Mouse (Mus musculus): ENCODE measurements around the gene Aloxe3.

Gene Aloxe3

GRCm38 (mm10) chr11:69094697-69095429 lies 30.8 kb upstream of the Aloxe3 start, which contains the start of gene Per1:
TSS of gene Per1 (plus strand) at chr11:69095217.
- DNase-seq (ENCODE audit: extremely low spot score, low spot score): peak; percentile 95

GRCm38 (mm10) chr11:69095511-69096231 lies 30.0 kb upstream of the Aloxe3 start:
- DNase-seq (ENCODE audit: extremely low spot score, low spot score): no peak

DNA sequence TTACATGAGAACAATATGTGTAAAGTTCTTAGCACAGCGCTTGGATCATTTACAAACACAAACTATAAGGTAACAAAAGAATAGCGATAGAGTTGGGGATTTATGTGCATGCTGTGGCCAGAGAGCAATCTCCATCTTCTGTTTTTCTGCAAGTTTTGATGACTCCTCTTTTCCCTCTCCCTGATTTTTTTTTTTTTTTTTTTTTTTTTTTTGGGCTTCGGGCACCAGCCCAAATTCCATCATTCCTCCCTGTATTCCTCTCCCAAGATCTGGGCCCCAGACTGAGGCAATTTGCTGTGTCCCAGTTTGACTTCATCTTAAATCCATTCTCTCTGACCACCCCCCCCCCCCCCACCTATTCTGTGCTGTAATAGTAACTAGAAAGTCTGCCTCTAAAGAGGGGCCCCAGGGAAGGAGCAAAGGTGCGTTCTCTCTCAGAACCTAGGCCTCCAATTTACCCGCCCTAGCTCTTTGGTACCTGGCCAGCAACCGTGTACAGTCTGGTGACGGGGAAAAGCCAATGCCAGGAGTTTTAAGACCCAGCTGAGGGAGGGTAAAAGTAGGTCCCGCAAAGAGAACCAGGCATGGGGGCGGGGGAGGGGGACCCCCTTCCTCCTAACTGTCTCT lies 29.2 kb upstream of the Aloxe3 start:
- no peak for DNase-seq (ENCODE audit: extremely low spot score, low spot score)

DNA sequence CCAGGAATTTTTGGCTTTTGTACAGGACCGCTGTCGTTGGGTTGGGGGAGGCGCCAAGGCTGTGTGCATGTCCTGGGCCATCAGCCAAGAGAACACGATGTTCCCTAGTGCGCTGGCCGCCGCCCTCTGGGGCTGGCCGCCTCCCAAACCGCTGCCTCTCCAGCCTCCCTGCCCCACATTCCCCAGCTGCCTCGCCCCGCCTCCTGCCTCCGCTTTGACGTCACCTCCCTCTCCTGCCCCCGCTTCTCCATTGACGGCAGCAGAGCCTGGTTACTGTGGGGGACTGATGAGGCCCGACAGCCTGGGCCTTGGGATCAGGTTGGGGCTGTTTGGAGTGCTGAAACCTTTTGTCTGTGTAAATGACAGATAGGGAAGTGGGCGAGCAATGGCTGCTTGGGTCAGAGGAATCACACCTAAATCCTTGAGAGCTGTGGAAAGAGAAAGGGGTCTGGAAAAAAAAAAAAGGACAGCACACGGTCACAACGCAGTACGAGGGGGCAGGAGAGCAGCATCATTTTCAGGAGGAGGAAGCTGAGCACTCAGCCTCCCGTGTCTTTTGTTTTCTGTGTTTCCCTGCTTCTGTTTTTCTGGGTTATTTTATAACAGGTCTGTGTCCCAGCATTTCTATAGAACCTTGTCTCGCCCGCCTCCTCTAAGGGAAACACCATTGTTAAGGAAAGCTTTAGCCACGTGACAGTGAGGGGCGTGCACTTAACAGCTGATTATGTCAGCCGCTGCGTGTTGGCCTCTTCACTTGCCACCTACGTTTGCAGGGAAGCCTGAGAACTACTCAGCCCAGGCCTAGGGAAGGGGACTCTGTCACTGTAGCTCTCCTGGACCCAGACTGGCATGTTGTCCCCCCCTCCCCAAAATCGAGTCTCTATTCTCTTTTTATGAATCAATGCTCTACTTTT lies 28.5 kb upstream of the Aloxe3 start:
- peak; percentile 77 for DNase-seq (ENCODE audit: extremely low spot score, low spot score)

GRCm38 (mm10) chr11:69098039-69098761 lies 27.5 kb upstream of the Aloxe3 start:
- no peak for DNase-seq (ENCODE audit: extremely low spot score, low spot score)

GRCm38 (mm10) chr11:69098762-69099091 lies 27.0 kb upstream of the Aloxe3 start:
- peak; percentile 89 for DNase-seq (ENCODE audit: extremely low spot score, low spot score)

- no peak for DNase-seq (ENCODE audit: extremely low spot score, low spot score)
Observed at GRCm38 (mm10) chr11:69099177-69099914, 26.4 kb upstream of the Aloxe3 start.

DNA sequence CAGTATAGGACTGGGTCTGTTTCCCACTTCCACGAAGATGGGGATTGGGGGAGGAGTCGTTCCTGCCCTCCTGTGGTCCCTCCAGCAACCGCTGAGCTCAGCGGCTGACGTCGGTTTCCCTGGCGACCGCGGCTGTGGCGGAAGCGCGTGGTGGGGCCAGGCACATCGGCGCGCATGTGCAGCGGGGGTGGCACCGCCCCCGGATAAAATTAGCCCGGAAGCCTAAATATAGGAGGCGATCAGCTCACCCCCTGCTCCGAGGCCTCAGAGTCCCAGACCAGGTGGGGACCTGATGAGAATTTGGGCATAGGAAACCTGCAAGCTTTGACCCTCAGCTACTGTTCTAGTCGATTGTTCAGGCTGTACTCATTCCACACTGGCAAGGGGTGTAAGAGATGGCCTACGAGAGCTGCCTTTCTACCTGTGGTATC lies 25.8 kb upstream of the Aloxe3 start:
- DNase-seq (ENCODE audit: extremely low spot score, low spot score): peak; percentile 85

DNA sequence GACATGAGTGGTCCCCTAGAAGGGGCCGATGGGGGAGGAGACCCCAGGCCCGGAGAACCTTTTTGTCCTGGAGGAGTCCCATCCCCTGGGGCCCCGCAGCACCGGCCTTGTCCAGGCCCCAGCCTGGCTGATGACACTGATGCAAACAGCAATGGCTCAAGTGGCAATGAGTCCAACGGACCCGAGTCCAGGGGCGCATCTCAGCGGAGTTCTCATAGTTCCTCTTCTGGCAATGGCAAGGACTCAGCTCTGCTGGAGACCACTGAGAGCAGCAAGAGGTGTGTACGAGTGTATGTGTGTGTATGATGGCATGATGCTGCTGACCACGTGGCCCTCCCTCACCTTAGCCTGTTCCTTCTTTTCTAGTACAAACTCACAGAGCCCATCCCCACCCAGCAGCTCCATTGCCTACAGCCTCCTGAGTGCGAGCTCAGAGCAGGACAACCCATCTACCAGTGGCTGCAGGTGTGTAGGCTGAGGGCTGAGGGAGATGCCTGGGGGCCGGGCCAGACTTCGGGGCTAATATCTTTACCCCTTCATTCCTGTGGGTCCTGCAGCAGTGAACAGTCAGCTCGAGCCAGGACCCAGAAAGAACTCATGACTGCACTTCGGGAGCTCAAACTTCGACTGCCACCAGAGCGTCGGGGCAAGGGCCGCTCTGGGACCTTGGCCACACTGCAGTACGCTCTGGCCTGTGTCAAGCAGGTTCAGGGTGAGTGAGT lies 24.9 kb upstream of the Aloxe3 start:
- no peak for DNase-seq (ENCODE audit: extremely low spot score, low spot score)

- no peak for DNase-seq (ENCODE audit: extremely low spot score, low spot score)
Observed at GRCm38 (mm10) chr11:69101604-69102402, 23.9 kb upstream of the Aloxe3 start.

GRCm38 (mm10) chr11:69102403-69102725 lies 23.3 kb upstream of the Aloxe3 start:
- no peak for DNase-seq (ENCODE audit: extremely low spot score, low spot score)

DNA sequence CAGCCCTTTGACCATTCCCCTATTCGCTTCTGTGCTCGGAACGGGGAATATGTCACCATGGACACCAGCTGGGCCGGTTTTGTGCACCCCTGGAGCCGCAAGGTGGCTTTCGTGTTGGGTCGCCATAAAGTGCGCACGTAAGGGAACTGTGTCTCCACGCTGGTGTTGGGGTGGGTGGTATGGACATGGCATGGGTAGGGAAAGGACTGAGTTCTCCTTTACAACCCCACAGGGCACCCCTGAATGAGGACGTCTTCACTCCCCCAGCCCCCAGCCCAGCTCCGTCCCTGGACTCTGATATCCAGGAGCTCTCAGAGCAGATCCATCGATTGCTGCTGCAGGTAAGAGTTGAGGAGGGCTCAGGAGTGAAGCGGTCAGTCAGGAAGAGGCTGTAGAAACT lies 22.6 kb upstream of the Aloxe3 start:
- no peak for DNase-seq (ENCODE audit: extremely low spot score, low spot score)

DNA sequence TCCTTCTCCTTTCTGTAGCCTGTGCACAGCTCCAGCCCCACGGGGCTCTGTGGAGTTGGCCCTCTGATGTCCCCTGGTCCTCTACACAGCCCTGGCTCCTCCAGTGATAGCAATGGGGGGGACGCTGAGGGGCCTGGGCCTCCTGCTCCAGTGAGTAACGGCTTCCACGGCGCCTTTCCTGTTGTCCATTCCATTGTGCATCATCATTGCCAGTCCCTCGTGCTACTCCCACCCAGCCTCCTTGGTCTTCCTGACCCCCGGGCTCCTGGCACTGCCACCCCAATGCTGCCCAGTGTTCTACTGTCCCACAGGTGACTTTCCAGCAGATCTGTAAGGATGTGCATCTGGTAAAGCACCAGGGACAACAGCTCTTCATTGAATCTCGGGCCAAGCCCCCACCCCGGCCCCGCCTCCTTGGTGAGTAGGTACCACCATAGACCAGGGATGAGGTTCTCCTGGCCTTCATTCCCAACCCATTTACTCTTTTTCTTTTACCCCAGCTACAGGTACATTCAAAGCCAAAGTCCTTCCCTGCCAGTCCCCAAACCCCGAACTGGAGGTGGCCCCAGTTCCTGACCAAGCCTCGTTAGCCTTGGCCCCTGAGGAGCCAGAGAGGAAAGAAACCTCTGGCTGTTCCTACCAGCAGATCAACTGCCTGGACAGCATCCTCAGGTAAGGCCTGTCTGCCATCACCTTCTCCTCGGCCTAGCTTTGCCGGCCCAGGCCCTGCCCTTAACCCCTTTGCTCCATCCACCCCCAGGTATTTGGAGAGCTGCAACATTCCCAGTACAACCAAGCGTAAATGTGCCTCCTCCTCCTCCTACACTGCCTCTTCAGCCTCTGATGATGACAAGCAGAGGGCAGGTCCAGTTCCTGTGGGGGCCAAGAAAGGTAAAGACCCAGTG lies 21.9 kb upstream of the Aloxe3 start:
- no peak for DNase-seq (ENCODE audit: extremely low spot score, low spot score)

- no peak for DNase-seq (ENCODE audit: extremely low spot score, low spot score)
Observed at GRCm38 (mm10) chr11:69104487-69104886, 21.2 kb upstream of the Aloxe3 start.

- DNase-seq (ENCODE audit: extremely low spot score, low spot score): no peak
Observed at GRCm38 (mm10) chr11:69105227-69105626, 20.5 kb upstream of the Aloxe3 start.

DNA sequence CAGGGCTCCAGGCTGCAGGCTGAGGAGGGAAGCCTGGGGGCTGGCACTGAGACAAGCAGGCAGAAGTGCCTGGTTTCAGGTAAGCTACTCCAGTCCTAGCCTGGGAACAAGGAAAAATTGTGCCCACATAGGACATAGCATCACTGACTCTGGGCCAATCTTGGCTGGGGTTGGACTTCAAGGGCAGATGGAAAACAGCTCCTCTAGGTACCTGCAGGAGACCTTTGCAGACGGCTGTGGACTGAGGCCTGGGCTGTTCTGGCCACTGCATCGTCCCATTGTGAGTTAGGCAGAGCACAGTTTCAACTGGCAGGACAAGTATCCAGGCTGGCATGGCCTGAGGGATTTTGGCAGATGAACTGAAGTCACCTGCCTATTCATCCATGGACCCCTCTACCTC lies 19.9 kb upstream of the Aloxe3 start:
- no peak for DNase-seq (ENCODE audit: extremely low spot score, low spot score)

- no peak for DNase-seq (ENCODE audit: extremely low spot score, low spot score)
Observed at GRCm38 (mm10) chr11:69106299-69106698, 19.4 kb upstream of the Aloxe3 start.

DNA sequence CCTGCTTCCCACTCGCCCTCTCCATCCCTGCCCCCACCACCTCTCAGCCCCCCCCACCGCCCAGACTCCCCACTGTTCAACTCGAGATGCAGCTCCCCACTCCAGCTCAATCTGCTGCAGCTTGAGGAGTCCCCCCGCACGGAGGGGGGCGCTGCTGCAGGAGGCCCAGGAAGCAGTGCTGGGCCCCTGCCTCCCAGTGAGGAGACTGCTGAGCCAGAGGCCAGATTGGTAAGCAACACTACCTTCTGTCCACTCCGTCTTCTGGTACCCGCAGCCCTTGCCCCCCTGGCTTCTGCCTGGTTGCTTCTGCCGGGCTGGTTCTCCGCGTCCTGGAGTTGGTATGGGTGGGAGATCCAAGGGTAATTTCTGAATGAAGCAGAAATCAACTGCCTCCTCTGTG lies 18.9 kb upstream of the Aloxe3 start:
- no peak for DNase-seq (ENCODE audit: extremely low spot score, low spot score)
